Mouse (Mus musculus): ENCODE results near the gene Fxyd3.

- no peak for TF ChIP-seq ZC3H11A (IDR thresholded peaks at IDR 0.05; ENCODE audit: low read depth, low read length)
- TF ChIP-seq POLR2AphosphoS5 (IDR thresholded peaks at IDR 0.05; ENCODE audit: borderline replicate concordance, low read depth, low read length), result no peak
- TF ChIP-seq GATA1 (IDR thresholded peaks at IDR 0.05; ENCODE audit: low read depth, low read length), result no peak
- TF ChIP-seq CHD2 (IDR thresholded peaks at IDR 0.05; ENCODE audit: low read length), result no peak
- TF ChIP-seq MAX (IDR thresholded peaks at IDR 0.05; ENCODE audit: low read length), result no peak
These were observed 32.6 kb upstream of the Fxyd3 start for GRCm38 (mm10) chr7:31109091-31109490.

Measured in MEL (cell line).